In genomic region chr8:94836456-94837240, GRCm38 (mm10) we compare ENCODE assay signal across 8 mouse cellular contexts. TPM values are rescaled to one million over a fixed set of nuclear protein-coding genes. Genes with fewer than 3 reads are reported as not detected.
DNase-seq lines count a peak whose midpoint lies in the region; ATAC-seq and TF ChIP-seq lines count a peak whose summit lies in the region.

No protein-coding gene starts in this region.

- ATAC-seq in heart, embryonic 11.5 days (replicated peaks; ENCODE audit: insufficient number of reproducible peaks, low FRiP score, low TSS enrichment): no peak
- ATAC-seq in hindbrain, embryonic 14.5 days (ENCODE audit: low FRiP score): no peak
- no peak for ATAC-seq in midbrain, embryonic 13.5 days

- H3K27me3 ChIP-seq in heart, embryonic 11.5 days (ENCODE audit: control insufficient read depth, insufficient read depth, low read length): no peaks in the 10 kb centered on the region
- no peaks in the 10 kb centered on the region for H3K27me3 ChIP-seq in hindbrain, embryonic 14.5 days (ENCODE audit: control insufficient read depth, insufficient read depth, low read length)
- H3K27me3 ChIP-seq in midbrain, embryonic 13.5 days: no peaks in the 10 kb centered on the region

- DNase-seq in heart, postnatal 14 days: no peak
- no peak for DNase-seq in hindbrain, embryonic 14.5 days (ENCODE audit: low spot score)
- no peak for DNase-seq in B cell, adult 2 months
- DNase-seq in ovary, postnatal 10 days (ENCODE audit: low spot score): no peak
- no peak for DNase-seq in gastrocnemius, postnatal 25 days

- peaks cover 1% of the 10 kb centered on the region for H3K36me3 ChIP-seq in heart, embryonic 11.5 days (ENCODE audit: control insufficient read depth, insufficient read depth, low read length)
- H3K36me3 ChIP-seq in hindbrain, embryonic 14.5 days (replicated peaks; ENCODE audit: control insufficient read depth, insufficient read depth): peaks cover 3% of the 10 kb centered on the region
- peaks cover 8% of the 10 kb centered on the region for H3K36me3 ChIP-seq in midbrain, embryonic 13.5 days

- peak overlapping the region; percentile 96 for H3K4me3 ChIP-seq in heart, embryonic 11.5 days (ENCODE audit: low read depth, low read length)
- peak overlapping the region; percentile 11 for H3K4me3 ChIP-seq in bone marrow, adult 2 months (replicated peaks; ENCODE audit: control insufficient read depth, low read depth, low read length)
- H3K4me3 ChIP-seq in hindbrain, embryonic 14.5 days (replicated peaks; ENCODE audit: low read length): peak overlapping the region; percentile 99
- peak overlapping the region; percentile 85 for H3K4me3 ChIP-seq in midbrain, embryonic 13.5 days (replicated peaks)

- TF ChIP-seq CTCF in bone marrow, adult 2 months (IDR thresholded peaks at IDR 0.05; ENCODE audit: control insufficient read depth, insufficient read depth, low read length): no peak

- TF ChIP-seq POLR2A in bone marrow, adult 2 months (IDR thresholded peaks at IDR 0.05; ENCODE audit: borderline replicate concordance, control insufficient read depth, low read depth, low read length): no peak

- intact Hi-C loops in heart, postnatal 14 days (cut with DNase I): no loop called here

- H3K27ac ChIP-seq in heart, embryonic 11.5 days (ENCODE audit: low read depth, low read length): no peak overlapping the region
- H3K27ac ChIP-seq in bone marrow, adult 2 months (ENCODE audit: control insufficient read depth, insufficient read depth, low read depth, low read length, poor library complexity): no peak overlapping the region
- no peak overlapping the region for H3K27ac ChIP-seq in hindbrain, embryonic 14.5 days
- H3K27ac ChIP-seq in midbrain, embryonic 13.5 days: no peak overlapping the region; the same call in 1 of the 2 replicates

- H3K9ac ChIP-seq in heart, embryonic 11.5 days (ENCODE audit: low read depth, low read length): peak overlapping the region; percentile 99
- peak overlapping the region; percentile 92; the same call in 1 of the 2 replicates for H3K9ac ChIP-seq in hindbrain, embryonic 14.5 days
- peak overlapping the region; percentile 94 for H3K9ac ChIP-seq in midbrain, embryonic 13.5 days (replicated peaks)

- H3K4me1 ChIP-seq in heart, embryonic 11.5 days (ENCODE audit: control insufficient read depth, insufficient read depth, low read length): peaks cover 9% of the 10 kb centered on the region
- peaks cover 1% of the 10 kb centered on the region; the same call in 1 of the 2 replicates for H3K4me1 ChIP-seq in bone marrow, adult 2 months (ENCODE audit: control insufficient read depth, insufficient read depth, low read length)
- peaks cover 18% of the 10 kb centered on the region for H3K4me1 ChIP-seq in hindbrain, embryonic 14.5 days (replicated peaks; ENCODE audit: control insufficient read depth, insufficient read depth, low read length)
- H3K4me1 ChIP-seq in midbrain, embryonic 13.5 days (replicated peaks): peaks cover 19% of the 10 kb centered on the region

- H3K9me3 ChIP-seq in heart, embryonic 11.5 days (replicated peaks; ENCODE audit: control insufficient read depth, low read length): no peaks in the 10 kb centered on the region
- no peaks in the 10 kb centered on the region for H3K9me3 ChIP-seq in hindbrain, embryonic 14.5 days (ENCODE audit: control insufficient read depth, low read length)
- no peaks in the 10 kb centered on the region for H3K9me3 ChIP-seq in midbrain, embryonic 13.5 days

- H3K4me2 ChIP-seq in heart, embryonic 11.5 days: peak overlapping the region; percentile 91
- peak overlapping the region; percentile 84 for H3K4me2 ChIP-seq in hindbrain, embryonic 14.5 days (replicated peaks)
- H3K4me2 ChIP-seq in midbrain, embryonic 13.5 days (replicated peaks): peak overlapping the region; percentile 81

- 68% methylated on average over 11 of the region's 11 CpGs for WGBS in heart, embryonic 11.5 days (ENCODE audit: insufficient replicate concordance)
- WGBS in bone marrow, adult 2 months: 57% methylated on average over 11 of the region's 11 CpGs
- WGBS in hindbrain, embryonic 14.5 days: 71% methylated on average over 11 of the region's 11 CpGs
- WGBS in midbrain, embryonic 13.5 days: 76% methylated on average over 11 of the region's 11 CpGs

RNA-seq across cellular contexts. Expression of gene Coq9, which starts 1.5 kb away (rescaled TPM):
- 125 and 126 TPM in 2 replicates for polyA plus RNA-seq in heart, embryonic 11.5 days (2014; fragmentation: Nextera tagmentation; extraction: Ambion mirVana)
- 100 to 1,000 TPM; 400 to 427 TPM for total RNA-seq in heart, postnatal 14 days (2021)
- 21.8 and 35.8 TPM in 2 replicates for polyA plus RNA-seq in bone marrow, adult 2 months (2011; ENCODE audit: insufficient read depth, insufficient read length, low replicate concordance, missing spikeins)
- 59.1 and 59.8 TPM in 2 replicates for polyA plus RNA-seq in hindbrain, embryonic 14.5 days (2014; fragmentation: Nextera tagmentation; extraction: Ambion mirVana)
- polyA plus RNA-seq in midbrain, embryonic 13.5 days (2015; fragmentation: Nextera tagmentation; extraction: Ambion mirVana): 56.1 and 61.6 TPM in 2 replicates
- 100 to 1,000 TPM; 376 to 381 TPM for total RNA-seq in gastrocnemius, postnatal 25 days (2021)

RNA-seq across cellular contexts. Expression of gene Ciapin1, which starts 1.5 kb away (rescaled TPM):
- polyA plus RNA-seq in heart, embryonic 11.5 days (2014; fragmentation: Nextera tagmentation; extraction: Ambion mirVana): 97.0 and 97.5 TPM in 2 replicates
- 10 to 100 TPM; 76.8 to 92.4 TPM for total RNA-seq in heart, postnatal 14 days (2021)
- polyA plus RNA-seq in bone marrow, adult 2 months (2011; ENCODE audit: insufficient read depth, insufficient read length, low replicate concordance, missing spikeins): 36.7 and 38.1 TPM in 2 replicates
- polyA plus RNA-seq in hindbrain, embryonic 14.5 days (2014; fragmentation: Nextera tagmentation; extraction: Ambion mirVana): 151 and 171 TPM in 2 replicates
- 202 and 203 TPM in 2 replicates for polyA plus RNA-seq in midbrain, embryonic 13.5 days (2015; fragmentation: Nextera tagmentation; extraction: Ambion mirVana)
- 10 to 100 TPM; 38.4 to 45.3 TPM for total RNA-seq in gastrocnemius, postnatal 25 days (2021)

RNA-seq across cellular contexts. Expression of gene Polr2c, which starts 20.6 kb away (rescaled TPM):
- polyA plus RNA-seq in heart, embryonic 11.5 days (2014; fragmentation: Nextera tagmentation; extraction: Ambion mirVana): 141 and 143 TPM in 2 replicates
- total RNA-seq in heart, postnatal 14 days (2021): 10 to 100 TPM; 65.4 to 65.8 TPM
- 33.6 and 37.9 TPM in 2 replicates for polyA plus RNA-seq in bone marrow, adult 2 months (2011; ENCODE audit: insufficient read depth, insufficient read length, low replicate concordance, missing spikeins)
- polyA plus RNA-seq in hindbrain, embryonic 14.5 days (2014; fragmentation: Nextera tagmentation; extraction: Ambion mirVana): 111 TPM in 2 replicates
- polyA plus RNA-seq in midbrain, embryonic 13.5 days (2015; fragmentation: Nextera tagmentation; extraction: Ambion mirVana): 133 and 140 TPM in 2 replicates
- total RNA-seq in gastrocnemius, postnatal 25 days (2021): 10 to 100 TPM; 42.9 to 44.1 TPM

RNA-seq across cellular contexts. Expression of gene Ccl17, which starts 26.4 kb away (rescaled TPM):
- polyA plus RNA-seq in heart, embryonic 11.5 days (2014; fragmentation: Nextera tagmentation; extraction: Ambion mirVana): 0.69 TPM in 1 of 2 replicates, not detected in the other
- total RNA-seq in heart, postnatal 14 days (2021): not detected
- not detected in 2 replicates for polyA plus RNA-seq in bone marrow, adult 2 months (2011; ENCODE audit: insufficient read depth, insufficient read length, low replicate concordance, missing spikeins)
- polyA plus RNA-seq in hindbrain, embryonic 14.5 days (2014; fragmentation: Nextera tagmentation; extraction: Ambion mirVana): 0.46 and 1.3 TPM in 2 replicates
- polyA plus RNA-seq in midbrain, embryonic 13.5 days (2015; fragmentation: Nextera tagmentation; extraction: Ambion mirVana): 0.46 TPM in 1 of 2 replicates, not detected in the other
- not detected for total RNA-seq in gastrocnemius, postnatal 25 days (2021)

RNA-seq across cellular contexts. Expression of gene Dok4, which starts 39.5 kb away (rescaled TPM):
- 46.2 and 57.7 TPM in 2 replicates for polyA plus RNA-seq in heart, embryonic 11.5 days (2014; fragmentation: Nextera tagmentation; extraction: Ambion mirVana)
- 10 to 100 TPM; 23.3 to 26.5 TPM for total RNA-seq in heart, postnatal 14 days (2021)
- 3.0 and 5.6 TPM in 2 replicates for polyA plus RNA-seq in bone marrow, adult 2 months (2011; ENCODE audit: insufficient read depth, insufficient read length, low replicate concordance, missing spikeins)
- 65.2 and 68.7 TPM in 2 replicates for polyA plus RNA-seq in hindbrain, embryonic 14.5 days (2014; fragmentation: Nextera tagmentation; extraction: Ambion mirVana)
- polyA plus RNA-seq in midbrain, embryonic 13.5 days (2015; fragmentation: Nextera tagmentation; extraction: Ambion mirVana): 51.2 and 54.5 TPM in 2 replicates
- total RNA-seq in gastrocnemius, postnatal 25 days (2021): 1 to 10 TPM; 4.7 to 5.1 TPM

Comparison
In these comparisons a context has a peak if more than half of its experiments do, and no peak if none do; other contexts are left out.
1. H3K4me3 ChIP-seq: peak in every context shown above with its lines; median percentile 99 in hindbrain, embryonic 14.5 days; 96 in heart, embryonic 11.5 days; 85 in midbrain, embryonic 13.5 days; 11 in bone marrow, adult 2 months.